In genomic region chr14:104027077-104027899, GRCm38 (mm10) we compare ENCODE assay signal across 8 mouse cellular contexts.
DNase-seq lines count a peak whose midpoint lies in the region; ATAC-seq and TF ChIP-seq lines count a peak whose summit lies in the region.

No protein-coding gene starts in this region.

- H3K27me3 ChIP-seq in heart, adult 2 months (ENCODE audit: control insufficient read depth, insufficient read depth, low read length), result no peaks in the 10 kb centered on the region
- H3K27me3 ChIP-seq in intestine, postnatal 0 days (replicated peaks; ENCODE audit: control insufficient read depth, insufficient read depth, low read length), result no peaks in the 10 kb centered on the region
- peaks cover 4% of the 10 kb centered on the region; the same call in 1 of the 2 replicates for H3K27me3 ChIP-seq in limb, embryonic 10.5 days (ENCODE audit: low read depth, poor library complexity, severe bottlenecking)
- no peaks in the 10 kb centered on the region for H3K27me3 ChIP-seq in midbrain, embryonic 16.5 days (ENCODE audit: control insufficient read depth, insufficient read depth, low read depth, low read length)

- H3K4me3 ChIP-seq in heart, adult 2 months, result peak overlapping the region; percentile 9; the same call in 1 of the 2 replicates
- H3K4me3 ChIP-seq in intestine, postnatal 0 days (ENCODE audit: low read depth, low read length), result no peak overlapping the region
- no peak overlapping the region for H3K4me3 ChIP-seq in limb, embryonic 10.5 days
- no peak overlapping the region for H3K4me3 ChIP-seq in midbrain, embryonic 16.5 days (ENCODE audit: low read depth, low read length)

- peak overlapping the region; percentile 31; the same call in 1 of the 2 replicates for H3K4me2 ChIP-seq in intestine, postnatal 0 days (replicated peaks; ENCODE audit: low read depth)
- peak overlapping the region; percentile 31; the same call in 1 of the 2 replicates for H3K4me2 ChIP-seq in midbrain, embryonic 16.5 days (ENCODE audit: low read length)

- H3K9me3 ChIP-seq in intestine, postnatal 0 days (ENCODE audit: control insufficient read depth), result no peaks in the 10 kb centered on the region
- H3K9me3 ChIP-seq in limb, embryonic 10.5 days (replicated peaks), result no peaks in the 10 kb centered on the region
- no peaks in the 10 kb centered on the region for H3K9me3 ChIP-seq in midbrain, embryonic 16.5 days (replicated peaks; ENCODE audit: control insufficient read depth, low read length, poor library complexity, severe bottlenecking)

- TF ChIP-seq EP300 in heart, adult 2 months (IDR thresholded peaks at IDR 0.05; ENCODE audit: insufficient read depth, low read depth, low read length), result no peak

- H3K27ac ChIP-seq in heart, adult 2 months, result peak overlapping the region; percentile 59
- H3K27ac ChIP-seq in intestine, postnatal 0 days (ENCODE audit: low read depth, low read length), result no peak overlapping the region
- no peak overlapping the region for H3K27ac ChIP-seq in limb, embryonic 10.5 days
- no peak overlapping the region for H3K27ac ChIP-seq in midbrain, embryonic 16.5 days (ENCODE audit: low read length)

- no peak; the same call in 1 of the 2 replicates for ATAC-seq in intestine, postnatal 0 days
- peak; percentile 66; the same call in 1 of the 2 replicates for ATAC-seq in midbrain, embryonic 16.5 days

- WGBS in heart, adult 2 months, result 21% methylated on average over 17 of the region's 17 CpGs
- WGBS in intestine, postnatal 0 days, result 27% methylated on average over 17 of the region's 17 CpGs
- WGBS in limb, embryonic 10.5 days, result 32% methylated on average over 17 of the region's 17 CpGs
- 21% methylated on average over 17 of the region's 17 CpGs for whole genome bisulfite sequencing in midbrain, embryonic 16.5 days

- intact Hi-C loops in heart, adult 2 months (cut with DNase I), result loop anchor here (5.0 to 10.0 kb wide), 3 partner anchors 185 to 312 kb away; partner anchors contain the start of gene Ednrb

- H3K36me3 ChIP-seq in heart, adult 2 months (ENCODE audit: control insufficient read depth, insufficient read depth, low read length), result no peaks in the 10 kb centered on the region
- no peaks in the 10 kb centered on the region for H3K36me3 ChIP-seq in intestine, postnatal 0 days (ENCODE audit: control insufficient read depth, insufficient read depth)
- H3K36me3 ChIP-seq in limb, embryonic 10.5 days, result no peaks in the 10 kb centered on the region
- no peaks in the 10 kb centered on the region for H3K36me3 ChIP-seq in midbrain, embryonic 16.5 days (ENCODE audit: control insufficient read depth, insufficient read depth, low read length)

- peak; percentile 31 for DNase-seq in urinary bladder, postnatal 14 days (ENCODE audit: low spot score)
- DNase-seq in urinary bladder, postnatal 10 days (ENCODE audit: low spot score), result no peak
- DNase-seq in embryo, embryonic 10.5 days (ENCODE audit: low spot score), result peak; percentile 88
- DNase-seq in heart, adult 2 months, result peak; percentile 27 to 44
- DNase-seq in limb, embryonic 10.5 days (ENCODE audit: low spot score), result peak; percentile 42
- DNase-seq in thymus, postnatal 14 days, result peak; percentile 17

- no peak for TF ChIP-seq POLR2A in heart, adult 2 months (IDR thresholded peaks at IDR 0.05; ENCODE audit: insufficient read depth, low read depth, low read length)

- H3K79me2 ChIP-seq in heart, adult 2 months (replicated peaks; ENCODE audit: control insufficient read depth, insufficient read depth, low read length), result no peaks in the 10 kb centered on the region

- H3K4me1 ChIP-seq in heart, adult 2 months (ENCODE audit: control insufficient read depth, insufficient read depth, low read length), result peaks cover 2% of the 10 kb centered on the region; the same call in 1 of the 2 replicates
- no peaks in the 10 kb centered on the region for H3K4me1 ChIP-seq in intestine, postnatal 0 days (replicated peaks; ENCODE audit: control insufficient read depth, insufficient read depth, low read length)
- peaks cover 12% of the 10 kb centered on the region for H3K4me1 ChIP-seq in limb, embryonic 10.5 days
- H3K4me1 ChIP-seq in midbrain, embryonic 16.5 days (ENCODE audit: control insufficient read depth, insufficient read depth, low read length), result peaks cover 9% of the 10 kb centered on the region

- no peak for TF ChIP-seq CTCF in heart, adult 2 months (IDR thresholded peaks at IDR 0.05)
- peak; percentile 88 for TF ChIP-seq CTCF in intestine, postnatal 0 days (IDR thresholded peaks at IDR 0.05; ENCODE audit: low read depth)

- peak overlapping the region; percentile 36 for H3K9ac ChIP-seq in heart, adult 2 months (ENCODE audit: low read depth, low read length)
- H3K9ac ChIP-seq in intestine, postnatal 0 days (ENCODE audit: low read depth, low read length), result no peak overlapping the region
- no peak overlapping the region for H3K9ac ChIP-seq in midbrain, embryonic 16.5 days (ENCODE audit: low read depth, low read length)
